Mouse (Mus musculus) Patski (cell line): ENCODE measurements at regions not wholly inside any gene's neighbourhood (a gene's known extent, or its start where the extent isn't known, plus 50 kb on each side); places are given as distances from the start of the nearest gene placed in this dataset.

Source experiments
- ATAC-seq: fragments of 100-300 bp; one replicate; pipeline ENCODE4 v1.8.0; 2021
- CTCF ChIA-PET: fragments of 350-600 bp; sonication (Branson Sonifier 250); formaldehyde crosslinking; loops from one replicate; lab custom pipeline; 2022; ENCODE audit warnings: inconsistent platforms; lab: Charles Lee
- POLR2A ChIA-PET: fragments of 350-600 bp; sonication (Branson Sonifier 250); formaldehyde crosslinking; loops from one replicate; lab custom pipeline; 2022; ENCODE audit warnings: antibody characterized with exemption, inconsistent platforms; lab: Charles Lee
- DNase-seq: peaks from one replicate; pipeline ENCODE4 v3.0.0-alpha.2; 2011; ENCODE audit warnings: low read depth, low spot score
- H3K27me3 ChIP-seq: fragments of 371-371 bp; one replicate; pipeline ENCODE4 v1.5.1; 2021
- CTCF ChIP-seq: fragments of 100-300 bp; IDR thresholded peaks from one replicate; pipeline ENCODE4 v1.5.1; 2021
- in situ Hi-C: fragments of 300-500 bp; cut with MboI; formaldehyde crosslinking; loops from 3 replicates; pipeline ENCODE4 v1.11.1; 2018; ENCODE audit warnings: low pct_unique_long_range_greater_than_20kb, mixed read lengths

DNA sequence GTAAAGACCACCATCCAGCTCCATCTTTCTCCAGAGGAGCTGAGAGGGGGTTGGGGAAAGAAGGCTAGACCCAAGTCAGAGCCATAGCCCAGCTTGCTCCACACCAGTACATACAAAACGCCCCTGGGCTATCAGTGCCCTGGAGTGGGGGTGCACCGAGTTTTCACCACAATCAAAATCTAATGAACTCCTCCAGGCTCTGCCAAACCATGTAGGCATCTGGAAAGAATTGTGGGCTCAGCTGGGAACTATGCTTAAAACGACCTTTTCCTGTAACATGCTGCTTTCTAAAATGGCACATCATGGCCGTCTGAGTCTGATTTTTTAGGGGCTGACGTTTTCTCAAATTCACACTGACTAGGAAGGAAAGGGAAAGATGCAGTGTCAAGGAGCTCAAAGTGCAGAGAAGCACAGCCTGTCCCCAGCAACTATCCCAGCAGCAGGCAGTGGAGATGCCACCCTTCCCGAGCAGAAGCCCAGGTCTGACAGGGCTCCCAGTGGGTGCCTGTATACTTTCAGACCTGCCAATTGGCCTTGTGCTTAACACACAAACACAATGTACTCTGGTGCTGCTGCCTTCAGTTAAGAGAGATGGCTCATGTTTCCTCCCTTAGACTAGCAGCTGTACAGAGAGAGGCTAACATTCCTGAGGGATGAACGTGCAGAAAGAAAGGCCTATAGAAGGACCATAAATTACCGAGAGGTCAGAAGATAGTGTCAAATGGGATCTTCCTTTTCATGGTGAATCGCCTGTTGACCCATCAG, 100.6 kb upstream of the Cxcl12 start:
- POLR2A ChIA-PET: interaction anchor here (0.6 kb wide), 1 partner anchor 352 kb away, joined by 3 read pairs; no protein-coding TSS in a partner anchor

DNA sequence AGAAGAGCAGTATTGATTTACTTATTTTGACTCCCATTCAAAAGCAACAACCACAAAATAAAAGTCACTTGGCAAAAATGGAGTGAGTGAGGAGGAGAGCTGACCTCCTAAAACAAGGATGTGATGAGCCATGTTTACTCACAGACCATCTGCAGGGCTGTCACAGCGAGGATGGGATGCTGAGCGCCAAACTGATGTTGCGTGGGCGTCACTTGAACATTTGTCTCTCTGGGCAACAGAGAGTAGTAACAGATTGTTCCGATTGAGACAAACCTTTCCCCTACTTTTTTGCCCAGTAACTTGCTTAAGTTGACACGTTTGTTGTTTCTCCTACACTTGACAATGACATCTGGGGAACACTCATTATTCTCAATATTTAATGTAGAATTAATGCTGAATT, 97.0 kb upstream of the Cxcl12 start:
- no peak for TF ChIP-seq CTCF
- ChIA-PET POLR2A (no interaction called here), CTCF (no interaction called here)
- ATAC-seq: no peak
- in situ Hi-C loops: loop anchor here (10.0 kb wide), 1 partner anchor 753 kb away; no protein-coding TSS in a partner anchor
- no peaks in the 10 kb centered on the region for H3K27me3 ChIP-seq
- DNase-seq: no peak

More for the DNA sequence above, 100.6 kb upstream of the Cxcl12 start:
- no peak for ATAC-seq
- in situ Hi-C loops: no loop called here
- CTCF ChIA-PET: interaction anchor here (1.3 to 1.5 kb wide), 2 partner anchors 10 to 303 kb away, joined by 3 to 6 read pairs; no protein-coding TSS in a partner anchor
- no peak for DNase-seq
- no peak for TF ChIP-seq CTCF
- no peaks in the 10 kb centered on the region for H3K27me3 ChIP-seq

DNA sequence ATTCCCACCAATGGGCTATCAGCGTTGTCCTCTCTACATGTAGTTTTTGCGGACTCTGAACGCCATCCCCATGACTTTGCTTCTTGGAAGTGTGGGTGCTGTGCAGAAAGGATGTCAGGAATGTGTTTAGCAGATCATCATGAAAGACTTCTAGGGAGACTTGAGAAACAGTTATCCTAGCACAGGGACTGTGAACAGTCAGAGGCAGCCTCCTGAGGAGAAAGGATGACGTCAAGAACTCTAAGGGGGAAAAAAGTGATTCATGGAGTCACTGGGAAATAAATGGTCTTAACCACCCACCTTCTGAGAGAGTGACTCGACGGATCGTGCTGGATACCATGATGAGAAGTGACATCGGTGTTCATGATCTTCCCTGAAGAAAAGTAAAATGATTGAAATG, 96.5 kb upstream of the Cxcl12 start:
- no peak for ATAC-seq
- ChIA-PET CTCF (interaction anchor here (1.0 kb wide), 1 partner anchor 9 kb away, joined by 3 read pairs; no protein-coding TSS in a partner anchor), POLR2A (no interaction called here)
- TF ChIP-seq CTCF: no peak
- H3K27me3 ChIP-seq: no peaks in the 10 kb centered on the region
- no peak for DNase-seq
- in situ Hi-C loops: loop anchor here (10.0 kb wide), 1 partner anchor 753 kb away; no protein-coding TSS in a partner anchor

DNA sequence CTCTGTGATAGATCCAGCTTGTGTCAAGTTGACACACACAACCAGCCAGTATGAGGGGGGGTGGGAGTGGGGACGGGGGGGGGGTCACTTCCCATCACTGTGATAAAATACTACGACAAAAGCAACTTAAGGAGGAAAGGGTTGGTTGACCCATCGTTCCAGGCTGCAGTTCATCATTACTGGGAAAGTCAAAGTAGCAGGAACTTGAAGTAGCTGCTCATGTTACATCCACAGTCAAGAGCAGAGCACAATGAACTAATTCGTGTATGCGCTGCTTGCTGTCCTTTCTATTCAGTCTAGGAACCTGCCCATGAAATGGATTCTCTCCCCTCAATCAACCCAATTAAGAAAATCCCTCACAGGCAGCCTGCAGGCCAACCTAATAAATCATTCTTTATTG, 88.8 kb upstream of the Cxcl12 start:
- TF ChIP-seq CTCF: no peak
- H3K27me3 ChIP-seq: no peaks in the 10 kb centered on the region
- ATAC-seq (no peak), DNase-seq (no peak)
- ChIA-PET POLR2A (no interaction called here), CTCF (no interaction called here)
- in situ Hi-C loops: loop anchor here (10.0 kb wide), 1 partner anchor 745 kb away; no protein-coding TSS in a partner anchor

DNA sequence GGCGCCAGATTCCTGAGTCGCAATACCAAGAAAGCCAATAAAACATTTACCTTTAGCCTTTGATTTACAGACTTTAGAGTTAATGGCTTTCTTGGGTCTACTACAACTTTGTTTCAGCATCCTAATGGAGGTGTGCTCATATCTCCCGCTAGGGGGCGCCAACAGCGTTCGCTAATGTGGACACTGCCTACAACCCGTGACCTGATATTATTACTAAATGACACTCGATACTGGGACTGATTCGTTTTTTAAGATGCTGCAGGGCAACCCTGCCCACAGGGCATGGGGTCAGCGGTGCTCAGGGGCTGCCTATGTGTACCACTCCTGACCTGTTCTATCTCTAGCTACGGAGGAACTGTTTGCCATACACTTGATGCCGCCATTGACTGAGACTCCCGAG, 87.4 kb upstream of the Cxcl12 start:
- H3K27me3 ChIP-seq: no peaks in the 10 kb centered on the region
- ChIA-PET POLR2A (no interaction called here), CTCF (interaction anchor here (0.7 to 3.1 kb wide), 5 partner anchors 9 to 86 kb away, joined by 3 to 8 read pairs (median 3); no protein-coding TSS in a partner anchor)
- TF ChIP-seq CTCF: peak; percentile 74
- in situ Hi-C loops: no loop called here
- no peak for DNase-seq
- no peak for ATAC-seq

DNA sequence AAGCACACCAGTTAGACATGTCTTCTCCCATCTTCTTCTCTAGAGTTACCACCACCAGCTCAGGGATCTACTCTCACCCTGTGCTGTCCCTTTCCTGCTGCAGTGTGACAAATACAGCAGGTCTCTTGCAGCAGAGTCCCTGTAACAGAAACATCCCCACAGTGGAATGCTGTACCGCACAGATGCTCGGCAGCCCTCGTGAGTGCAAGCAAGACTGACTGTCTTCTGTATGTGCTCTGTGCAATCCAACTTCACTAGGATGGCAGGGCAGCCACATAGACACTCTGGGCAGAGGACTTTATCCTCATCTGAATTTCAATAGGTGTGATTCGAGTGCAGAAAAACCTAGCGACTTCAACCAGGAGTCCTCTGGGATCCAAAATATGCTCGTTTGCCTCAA, 84.1 kb upstream of the Cxcl12 start:
- no peak for TF ChIP-seq CTCF
- POLR2A ChIA-PET: no interaction called here
- ATAC-seq: no peak
- DNase-seq: no peak
- H3K27me3 ChIP-seq: no peaks in the 10 kb centered on the region
- in situ Hi-C loops: no loop called here
- CTCF ChIA-PET: interaction anchor here (2.2 to 3.1 kb wide), 2 partner anchors 14 to 21 kb away, joined by 7 to 8 read pairs; no protein-coding TSS in a partner anchor

DNA sequence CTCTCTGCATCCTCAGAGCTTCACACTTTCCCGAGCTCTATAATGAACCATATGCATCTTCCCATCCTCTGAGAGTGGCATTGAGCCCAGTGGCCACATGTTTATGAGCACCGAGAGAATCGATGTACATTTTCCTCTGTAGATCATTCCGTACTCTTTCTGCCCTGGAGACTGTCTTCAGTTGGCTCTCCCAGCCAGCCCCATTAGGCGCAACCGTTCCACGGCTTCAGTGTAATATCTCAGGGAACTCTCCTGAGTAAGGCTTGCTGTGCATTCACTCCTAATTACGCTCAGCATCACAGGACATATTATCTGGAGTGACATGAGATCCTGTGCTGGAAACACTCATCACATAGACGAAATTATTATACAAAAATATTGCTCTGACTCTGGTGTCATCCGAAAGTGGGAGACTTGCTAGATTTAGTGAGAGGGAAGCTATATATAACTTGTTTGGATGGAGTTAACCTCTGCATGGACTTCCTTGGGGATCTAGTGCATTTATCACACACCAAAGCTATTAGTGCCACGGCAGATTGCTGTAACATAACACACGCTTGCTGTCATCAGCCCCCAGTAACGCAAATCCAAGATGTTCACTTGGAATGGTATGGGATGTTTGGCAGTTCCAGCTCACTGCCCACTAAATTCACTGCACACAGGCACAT, 83.4 kb upstream of the Cxcl12 start:
- in situ Hi-C loops: no loop called here
- TF ChIP-seq CTCF: no peak
- ChIA-PET POLR2A (no interaction called here), CTCF (interaction anchor here (2.2 kb wide), 1 partner anchor 20 kb away, joined by 7 read pairs; no protein-coding TSS in a partner anchor)
- no peak for DNase-seq
- ATAC-seq: no peak
- H3K27me3 ChIP-seq: no peaks in the 10 kb centered on the region

DNA sequence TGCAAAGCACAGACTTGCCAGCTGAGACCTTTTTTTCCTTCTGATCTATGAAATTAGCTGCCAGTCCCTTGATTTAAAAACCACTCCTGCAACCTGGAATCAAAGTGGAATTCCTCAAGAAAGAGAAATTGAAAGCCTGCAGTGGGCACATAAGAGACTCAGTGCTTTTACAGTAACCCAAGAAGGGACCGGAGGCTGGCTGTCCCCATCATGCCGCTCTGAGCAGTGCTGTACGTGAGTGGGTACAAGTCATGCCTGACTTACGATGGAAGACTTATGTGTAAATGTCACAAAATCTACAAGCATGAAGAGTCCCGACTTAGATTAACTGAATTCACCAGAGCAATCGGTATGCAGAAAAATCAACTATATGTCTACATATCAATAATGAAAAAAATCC, 73.6 kb upstream of the Cxcl12 start:
- ATAC-seq (no peak), DNase-seq (no peak)
- in situ Hi-C loops: loop anchor here (5.0 kb wide), 1 partner anchor 68 kb away; no protein-coding TSS in a partner anchor
- H3K27me3 ChIP-seq: no peaks in the 10 kb centered on the region
- no peak for TF ChIP-seq CTCF
- POLR2A ChIA-PET: no interaction called here
- CTCF ChIA-PET: no interaction called here

DNA sequence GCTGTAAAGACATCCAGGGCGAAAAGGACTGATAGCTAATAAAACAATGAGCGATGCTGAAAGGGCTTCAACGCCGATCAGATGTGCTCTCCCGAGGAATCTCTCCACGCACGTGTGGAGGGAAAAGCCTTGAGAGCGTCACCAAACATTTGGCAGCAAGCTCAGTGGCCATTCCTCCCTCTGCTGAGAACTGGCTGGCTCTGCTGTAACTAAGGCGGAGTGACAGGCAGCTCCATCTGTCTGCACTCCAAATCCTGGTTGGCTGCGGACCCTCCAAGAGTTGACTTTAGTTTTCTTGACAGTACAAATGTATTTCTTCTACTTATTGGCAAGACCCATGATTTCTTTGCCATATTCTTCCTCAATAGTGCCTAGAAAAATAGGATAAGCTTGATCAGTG, 68.5 kb upstream of the Cxcl12 start:
- CTCF ChIA-PET: interaction anchor here (0.8 kb wide), 1 partner anchor 60 kb away, joined by 3 read pairs; no protein-coding TSS in a partner anchor
- POLR2A ChIA-PET: no interaction called here
- DNase-seq (no peak), ATAC-seq (no peak)
- no peak for TF ChIP-seq CTCF
- H3K27me3 ChIP-seq: no peaks in the 10 kb centered on the region
- in situ Hi-C loops: loop anchor here (5.0 kb wide), 1 partner anchor 62 kb away; no protein-coding TSS in a partner anchor

DNA sequence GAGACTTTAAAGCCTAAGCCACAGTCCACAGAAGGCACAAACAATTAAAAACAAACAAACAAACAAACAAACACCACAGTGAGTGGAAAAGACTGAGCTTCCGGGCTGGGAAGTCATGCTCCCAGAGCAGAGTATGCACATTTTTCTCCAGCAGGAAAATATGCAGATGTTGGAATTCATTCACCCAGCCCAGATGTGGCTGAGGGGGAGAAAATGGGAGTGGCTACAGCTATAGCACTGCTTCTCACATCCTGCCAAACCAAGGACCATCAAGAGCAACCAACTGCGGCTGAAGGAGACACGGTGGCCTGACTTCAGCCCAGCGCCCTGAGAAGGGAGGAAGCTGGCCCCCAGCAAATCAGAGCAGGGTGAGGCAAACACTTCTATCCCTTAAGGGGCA, 65.6 kb upstream of the Cxcl12 start:
- no peaks in the 10 kb centered on the region for H3K27me3 ChIP-seq
- ChIA-PET POLR2A (no interaction called here), CTCF (interaction anchor here (0.9 to 1.8 kb wide), 3 partner anchors 22 to 52 kb away, joined by 3 to 5 read pairs (median 3); no protein-coding TSS in a partner anchor)
- DNase-seq: no peak
- TF ChIP-seq CTCF: no peak
- in situ Hi-C loops: no loop called here
- ATAC-seq: no peak
